Mouse (Mus musculus): ENCODE data around the gene Cpsf4l.

Cpsf4l gene

DNA sequence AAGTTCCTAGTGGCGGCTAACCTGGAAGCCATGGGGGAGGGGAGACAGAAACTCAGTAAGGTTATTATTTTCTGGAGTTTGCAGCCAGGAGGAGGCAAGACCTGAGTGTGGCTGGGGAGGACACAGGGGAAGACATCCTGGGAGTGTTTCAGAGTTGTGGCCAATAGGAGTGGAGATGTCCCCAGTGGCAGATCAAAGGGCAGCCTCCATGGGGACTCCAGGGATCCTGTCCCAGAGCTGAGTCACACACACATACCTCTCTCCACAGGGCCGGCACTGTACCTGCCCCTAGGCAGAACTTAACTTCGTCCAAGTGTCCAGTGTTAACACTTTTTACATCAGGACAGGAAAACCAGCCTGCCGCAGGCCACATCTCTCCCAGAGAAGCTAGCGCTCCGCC, 25.3 kb upstream of the Cpsf4l start:
- no peak for DNase-seq (ENCODE audit: low spot score in 2 of 2)

DNA sequence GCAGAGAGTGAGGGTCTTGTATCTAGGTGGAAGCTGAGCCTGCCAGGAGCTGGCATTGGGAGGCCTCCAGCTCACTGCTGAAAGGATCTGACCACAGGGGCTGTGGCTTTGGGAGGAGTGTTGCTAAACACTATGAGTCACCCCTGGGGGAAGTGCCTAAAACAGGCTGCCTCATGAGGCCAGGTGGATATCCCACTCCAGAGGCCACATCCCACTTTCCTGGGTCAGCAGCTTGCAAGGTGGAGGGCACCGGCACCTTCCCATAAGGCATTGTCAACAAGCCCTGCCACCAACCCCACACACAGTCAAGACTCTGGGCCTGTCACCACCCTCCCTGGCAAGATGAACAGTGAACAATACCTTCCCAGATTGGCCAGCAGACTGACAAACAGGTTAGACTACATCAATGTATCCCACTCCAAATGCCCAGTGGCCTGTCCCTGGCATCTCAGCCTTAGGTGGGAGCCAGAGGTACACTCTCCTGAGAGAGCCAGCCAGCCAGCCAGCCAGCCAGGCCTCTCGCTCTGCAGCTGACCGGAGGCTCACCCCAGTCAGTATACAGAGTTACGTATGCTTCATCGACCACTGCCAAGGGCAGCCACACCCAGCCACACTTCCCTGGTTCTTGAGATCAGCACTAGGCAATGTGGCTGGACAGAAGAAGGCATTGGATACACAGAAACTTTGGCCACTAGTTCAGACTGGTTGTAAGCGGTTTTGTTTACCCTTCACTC, 24.0 kb upstream of the Cpsf4l start:
- no peak for DNase-seq (ENCODE audit: low spot score in 2 of 2)

DNA sequence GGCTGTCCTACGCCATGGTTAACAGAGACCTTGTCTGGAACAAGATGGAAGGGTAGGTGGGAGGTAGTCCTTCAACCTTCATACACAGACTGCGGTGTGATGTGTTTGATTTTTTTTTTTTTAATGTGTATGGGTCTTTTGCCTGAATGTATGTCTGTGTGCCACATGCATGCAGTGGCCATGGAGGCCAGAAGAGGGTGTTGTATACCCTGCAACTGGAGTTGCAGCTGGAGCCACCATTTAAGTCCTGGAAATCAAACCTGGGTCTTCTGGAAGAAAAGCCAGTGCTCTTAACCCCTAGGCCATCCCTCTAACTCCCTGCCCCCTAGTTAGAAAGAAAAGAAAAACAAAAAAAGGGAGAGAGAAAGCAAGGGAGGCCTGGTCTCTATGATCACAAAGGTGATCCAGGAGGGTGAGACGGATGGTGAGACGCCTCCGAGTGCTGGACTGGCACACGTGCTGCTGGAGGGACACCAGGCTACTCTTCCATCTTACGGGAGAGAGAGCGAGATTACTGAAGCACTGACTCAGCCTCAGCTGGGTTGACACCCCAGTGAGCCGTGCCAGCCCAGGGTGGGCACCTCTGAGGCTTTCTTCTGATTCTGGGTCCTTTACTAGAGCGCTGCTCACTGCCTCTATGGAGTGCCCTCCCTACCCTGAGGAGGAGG, 22.3 kb upstream of the Cpsf4l start:
- DNase-seq (ENCODE audit: low spot score in 2 of 2) = no peak

DNA sequence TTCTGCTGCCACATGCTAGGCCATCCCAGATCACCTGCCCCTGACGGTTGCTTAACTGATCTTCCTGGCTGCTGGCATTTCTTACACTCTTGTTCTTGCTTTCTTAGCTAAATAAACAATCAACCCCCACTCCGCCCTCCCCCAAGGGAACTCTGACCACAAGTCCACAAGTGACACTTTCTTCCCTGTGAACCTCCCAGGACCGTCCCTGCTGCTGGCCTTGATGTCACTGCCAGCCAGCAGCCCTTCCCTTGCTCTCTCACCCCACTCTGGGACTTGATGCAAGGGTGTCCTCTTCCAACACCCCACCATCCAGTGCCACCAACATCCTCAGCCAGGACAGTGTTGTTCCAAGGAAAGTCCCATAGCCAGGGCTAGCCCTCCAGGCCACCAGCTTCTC, 21.1 kb upstream of the Cpsf4l start:
- DNase-seq (ENCODE audit: low spot score in 2 of 2) = no peak

DNA sequence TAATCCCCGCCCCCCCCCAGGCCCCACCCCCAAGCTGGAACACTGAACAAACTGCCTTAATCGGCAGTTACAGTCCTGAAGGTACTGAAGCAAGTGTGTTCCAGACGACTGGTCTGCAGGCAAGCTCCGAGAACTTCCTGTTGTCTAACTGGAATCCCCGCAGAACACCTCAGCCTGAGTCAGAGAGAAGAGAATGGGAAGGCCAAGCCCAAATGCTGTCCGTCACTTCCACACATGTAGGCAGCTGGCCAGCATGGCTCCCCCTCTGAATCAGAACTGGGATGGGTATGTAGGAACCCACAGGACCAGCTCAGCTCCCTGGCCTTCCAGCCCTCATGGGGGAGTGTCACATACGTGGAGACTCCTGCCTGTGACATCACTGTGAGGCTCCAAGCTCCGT, 20.1 kb upstream of the Cpsf4l start:
- no peak for DNase-seq (ENCODE audit: low spot score in 2 of 2)

DNA sequence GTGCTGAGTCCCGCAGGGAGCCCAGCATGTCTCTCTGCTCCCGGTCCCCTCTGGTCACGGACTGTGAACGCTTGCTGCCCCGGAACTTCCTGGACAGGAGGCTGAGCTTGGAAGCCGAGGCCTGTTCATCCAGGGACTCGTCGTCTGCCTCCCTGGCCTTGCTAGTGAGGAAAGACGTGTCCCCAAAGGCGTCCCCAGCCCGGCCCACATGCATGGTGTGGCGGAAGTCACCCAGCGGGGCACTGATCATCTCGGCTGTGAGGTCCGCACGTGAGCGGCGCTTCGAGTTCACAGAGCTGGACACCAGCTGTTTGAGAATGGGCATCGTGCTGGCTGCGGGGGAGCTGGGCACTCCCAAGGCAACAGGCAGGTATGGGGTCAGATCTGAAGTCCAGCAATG, 19.4 kb upstream of the Cpsf4l start:
- no peak for DNase-seq (ENCODE audit: low spot score in 2 of 2)

DNA sequence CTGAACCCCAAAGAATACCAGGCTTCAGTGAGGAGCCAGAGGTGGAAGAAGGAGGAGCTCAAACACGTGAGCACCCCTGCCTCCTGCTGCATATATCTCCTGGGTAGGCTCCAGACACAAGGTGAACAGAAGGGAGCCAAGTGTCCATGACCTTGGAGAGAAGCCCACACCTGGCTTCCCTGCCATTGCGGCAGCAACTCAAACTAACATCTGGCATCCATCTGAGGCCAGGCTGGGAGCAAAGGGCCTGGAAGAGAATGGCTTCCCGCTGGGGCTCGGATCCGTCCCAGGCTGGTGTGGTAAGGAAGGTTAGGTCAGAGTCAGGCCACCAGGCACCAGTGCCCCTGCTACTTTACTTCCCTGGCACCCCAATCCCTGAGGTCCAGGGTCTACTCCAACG, 18.2 kb upstream of the Cpsf4l start:
- DNase-seq (ENCODE audit: low spot score in 2 of 2) = no peak

DNA sequence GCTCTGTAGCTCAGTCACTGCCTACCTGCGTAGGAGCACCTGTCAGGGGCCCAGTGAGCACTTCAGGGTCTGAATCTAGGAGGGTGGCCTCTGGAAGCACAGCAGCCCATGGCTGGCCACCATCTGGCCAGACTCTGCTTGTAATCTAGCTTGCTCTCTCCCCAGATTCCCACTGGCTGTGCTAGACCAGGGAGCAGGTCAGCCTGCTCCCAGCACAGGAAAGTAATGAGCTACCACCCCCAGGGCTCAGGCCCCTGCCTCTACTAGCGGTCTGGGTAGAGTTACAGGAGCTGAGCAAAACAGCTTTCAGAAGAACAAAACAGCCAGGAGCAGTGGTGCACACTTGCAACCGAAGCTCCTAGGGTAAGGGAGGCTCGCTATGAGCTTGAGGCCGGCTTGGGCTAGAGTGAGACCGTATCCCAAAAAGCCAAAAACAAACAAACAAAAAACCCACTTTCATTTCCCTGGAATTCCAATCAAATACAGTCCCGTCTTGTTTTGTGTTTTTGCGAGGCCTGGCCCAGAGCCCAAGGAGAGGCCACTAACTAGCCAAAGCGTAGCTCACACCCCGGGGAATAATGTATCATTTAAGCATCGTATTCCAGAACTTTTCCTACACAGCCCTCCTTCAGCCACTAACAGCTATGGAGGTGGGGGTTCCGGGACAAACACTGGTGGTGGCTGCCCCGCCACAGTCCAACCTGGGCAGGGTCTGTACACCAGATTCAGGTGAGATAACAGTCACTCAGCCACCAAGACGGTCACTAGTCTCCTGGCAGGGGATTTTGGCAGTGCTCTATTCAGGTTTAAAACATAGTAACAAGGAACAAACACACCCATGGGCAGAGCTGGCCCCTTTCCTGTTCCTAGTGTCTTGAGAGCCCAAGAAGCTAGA, 17.4 kb upstream of the Cpsf4l start:
- DNase-seq (ENCODE audit: low spot score in 2 of 2) = no peak

DNA sequence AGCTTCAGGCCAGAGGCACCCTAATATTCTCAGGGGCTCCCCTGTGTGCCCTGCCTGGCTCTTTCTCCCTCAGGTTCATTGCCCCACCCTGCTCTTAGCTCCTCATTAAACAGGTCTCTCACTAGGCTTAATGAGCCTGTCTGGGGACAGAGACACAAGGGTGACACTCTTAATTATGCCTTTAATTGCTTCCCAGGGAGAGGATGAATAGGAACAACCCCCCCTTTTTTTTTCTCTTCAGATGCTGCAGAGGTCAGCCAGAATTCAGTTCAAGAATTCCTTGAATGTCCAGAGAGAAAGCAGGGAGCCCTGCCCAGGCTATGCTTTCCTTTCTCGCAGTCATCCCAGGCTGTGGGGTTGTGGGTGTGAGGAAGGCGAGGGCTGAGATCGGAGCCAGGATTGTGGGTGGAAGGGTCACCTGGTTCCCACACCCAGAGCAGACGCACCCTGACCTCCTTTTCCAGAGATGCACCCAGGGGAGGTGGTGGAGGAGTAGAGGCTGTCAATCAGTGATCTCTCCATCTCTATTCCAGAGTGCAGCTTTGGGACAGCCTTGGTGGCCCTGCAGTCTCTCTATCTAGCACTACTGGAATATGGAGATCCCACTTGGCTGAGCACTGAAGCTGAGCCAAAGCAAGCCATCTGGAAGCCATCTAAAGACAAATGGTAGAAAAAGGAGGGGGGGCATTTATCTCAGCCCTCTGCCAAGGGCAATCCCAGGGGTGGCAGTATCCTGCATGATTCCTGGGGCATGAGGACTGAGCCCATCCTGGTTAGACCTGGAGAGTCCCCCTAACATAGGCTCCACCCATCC, 15.6 kb upstream of the Cpsf4l start:
- peak; percentile 60 to 74 for DNase-seq (ENCODE audit: low spot score in 2 of 2)

DNA sequence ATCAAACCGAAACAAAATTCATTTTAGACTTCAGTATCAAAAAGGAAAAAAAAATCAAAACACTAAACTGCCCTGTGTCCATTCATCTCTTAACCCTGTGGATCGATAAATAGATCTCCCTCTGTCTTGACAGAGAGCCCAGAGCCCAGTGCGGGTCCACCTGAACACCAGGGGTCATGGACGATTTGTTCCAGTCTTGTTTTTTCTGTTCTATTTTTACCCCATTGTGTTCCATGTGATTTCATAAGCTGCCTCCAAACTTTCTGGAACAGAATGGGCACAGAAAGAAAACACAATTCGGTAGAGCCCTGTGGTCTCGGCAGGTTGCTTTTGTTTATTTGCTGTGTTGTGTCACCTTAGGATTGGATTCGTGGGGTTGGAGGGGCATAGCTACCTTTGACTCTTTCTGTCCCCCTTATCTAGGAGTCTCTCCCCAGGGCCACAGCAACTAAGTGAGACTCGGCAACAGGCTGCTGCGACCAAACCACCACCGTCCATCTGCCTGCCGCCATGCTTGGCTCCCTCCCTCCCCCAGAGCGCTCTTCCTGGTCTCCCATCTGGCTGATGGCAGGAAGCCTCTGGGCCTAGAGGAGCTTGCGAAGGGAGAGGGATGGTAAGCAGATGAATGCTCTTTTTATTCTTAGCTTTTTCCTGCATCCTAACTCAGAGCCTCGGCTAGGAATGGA, 12.7 kb upstream of the Cpsf4l start:
- DNase-seq (ENCODE audit: low spot score in 2 of 2) = no peak

DNA sequence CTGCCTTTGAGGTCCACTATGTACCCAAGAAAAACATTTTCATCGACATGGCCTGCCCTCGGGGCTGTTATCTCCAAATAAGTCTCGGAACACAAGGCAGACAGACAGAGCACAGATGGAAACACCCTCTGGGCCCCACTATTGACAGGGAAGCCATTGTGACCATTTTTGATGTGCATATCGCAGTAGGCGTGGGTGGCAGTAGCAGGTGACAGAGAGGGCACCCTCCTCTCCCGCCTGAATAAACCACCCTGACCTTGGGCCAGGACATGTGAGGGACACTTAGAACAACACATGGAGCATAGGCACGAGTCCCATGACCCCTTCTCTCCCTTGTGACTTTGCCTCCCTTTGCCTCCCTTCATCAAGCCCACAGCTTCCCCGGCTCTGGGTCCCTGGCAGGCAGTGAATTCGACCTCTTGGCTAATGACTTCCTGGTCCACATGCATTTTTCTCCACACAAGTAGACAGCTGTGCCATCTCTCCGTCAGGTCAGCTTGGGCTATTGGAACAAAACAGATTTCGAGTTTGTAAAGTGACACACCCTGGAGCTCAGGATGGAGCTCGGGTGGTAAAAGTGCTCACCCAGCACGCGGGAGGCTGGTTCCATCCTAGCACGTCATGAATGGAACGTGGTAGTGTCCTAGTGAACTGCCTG, 8.1 kb upstream of the Cpsf4l start:
- no peak for DNase-seq (ENCODE audit: low spot score in 2 of 2)

DNA sequence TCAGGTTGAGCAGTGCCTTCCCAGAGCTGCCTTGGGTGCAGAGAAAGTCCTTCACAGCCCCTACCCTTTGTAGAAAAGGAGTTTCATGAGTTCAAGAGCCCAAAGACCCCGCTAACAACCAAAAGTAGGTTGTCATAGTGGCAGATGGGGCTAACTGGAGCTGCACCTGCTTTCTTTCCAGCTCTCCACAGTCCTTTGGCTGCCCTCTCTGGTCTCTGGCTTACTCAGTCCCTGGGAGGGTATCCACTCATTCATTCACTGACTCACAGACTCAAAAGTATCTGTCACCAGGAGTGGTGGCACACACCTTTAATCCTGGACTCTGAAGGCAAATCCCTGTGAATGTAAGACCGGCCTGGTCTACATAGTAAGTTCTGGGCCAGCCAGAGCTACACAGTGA, 6.3 kb upstream of the Cpsf4l start:
- DNase-seq (ENCODE audit: low spot score in 2 of 2) = no peak

DNA sequence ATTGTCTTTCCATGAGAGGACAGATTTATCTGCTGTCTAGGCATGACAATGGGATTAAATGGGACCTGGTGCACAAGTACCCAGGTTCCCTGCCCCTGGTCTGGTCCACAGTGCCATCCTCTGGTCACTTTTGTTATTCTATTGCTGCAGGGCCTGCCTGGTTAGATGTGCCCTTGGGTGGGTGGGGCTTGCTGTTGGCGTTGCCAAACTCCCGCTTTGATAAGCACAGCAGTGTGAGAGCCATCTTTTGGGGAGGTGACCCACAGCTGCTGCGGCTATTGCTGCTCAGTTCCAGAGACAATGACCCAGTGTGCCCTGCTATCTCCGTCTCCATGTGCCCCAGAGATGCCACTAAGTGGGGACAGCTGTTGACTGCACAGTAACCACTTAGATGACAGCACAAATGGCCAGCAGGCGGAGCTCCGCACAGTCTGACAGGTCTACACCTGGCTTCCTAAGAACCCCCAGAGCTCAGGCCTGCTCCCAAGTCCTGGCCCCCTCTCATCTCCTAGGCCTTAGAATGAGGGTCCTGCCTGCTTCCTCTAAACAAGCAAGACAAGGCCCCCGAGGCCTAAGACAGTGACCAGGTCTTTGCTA, 5.4 kb upstream of the Cpsf4l start:
- DNase-seq (ENCODE audit: low spot score in 2 of 2) = no peak

DNA sequence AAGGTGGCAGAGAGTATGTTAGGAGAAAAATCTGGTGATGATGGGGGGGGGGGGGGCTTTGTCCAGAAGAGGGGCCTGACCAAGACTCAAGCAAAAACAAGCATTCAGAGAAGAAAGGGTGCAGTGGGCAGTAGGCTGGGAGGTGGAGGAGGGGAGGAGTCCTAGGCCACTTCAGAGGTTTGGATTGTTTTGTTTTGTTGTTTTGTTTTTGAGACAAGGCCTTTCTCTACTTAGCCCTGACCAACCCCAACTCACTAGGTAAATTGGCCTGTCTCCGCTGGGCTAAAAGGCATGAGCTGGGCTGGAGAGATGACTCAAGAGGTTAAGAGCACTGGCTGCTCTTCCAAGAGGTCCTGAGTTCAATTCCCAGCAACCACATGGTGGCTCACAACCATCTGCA, 1.2 kb upstream of the Cpsf4l start:
- no peak for DNase-seq (ENCODE audit: low spot score in 2 of 2)

DNA sequence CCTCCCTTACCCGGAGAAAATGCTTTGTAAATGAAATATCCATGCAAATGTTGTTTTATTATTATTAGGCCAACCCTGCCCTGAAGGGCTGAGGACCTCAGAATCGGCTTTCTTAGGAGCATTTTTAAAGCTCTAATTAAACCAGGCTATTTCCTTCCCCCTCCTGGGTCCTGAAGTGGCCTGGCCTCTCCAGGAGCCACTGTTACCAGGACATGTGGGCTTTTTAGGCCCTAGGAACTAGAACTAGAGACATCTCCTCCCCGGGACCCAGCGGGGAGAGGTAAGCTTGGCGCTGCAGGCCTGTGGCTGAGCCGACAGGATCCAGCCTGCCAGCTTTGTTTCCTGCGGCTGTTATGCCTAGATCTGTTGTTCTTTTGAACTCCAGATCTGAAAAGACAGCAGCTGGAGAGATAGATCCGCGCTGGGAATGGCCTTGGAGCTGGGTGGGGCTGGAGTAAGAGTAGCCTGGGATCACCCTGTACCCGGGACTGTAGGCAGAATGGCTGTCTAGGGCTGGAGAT, 500 bp upstream of the Cpsf4l start:
- DNase-seq (ENCODE audit: low spot score in 2 of 2) = no peak

DNA sequence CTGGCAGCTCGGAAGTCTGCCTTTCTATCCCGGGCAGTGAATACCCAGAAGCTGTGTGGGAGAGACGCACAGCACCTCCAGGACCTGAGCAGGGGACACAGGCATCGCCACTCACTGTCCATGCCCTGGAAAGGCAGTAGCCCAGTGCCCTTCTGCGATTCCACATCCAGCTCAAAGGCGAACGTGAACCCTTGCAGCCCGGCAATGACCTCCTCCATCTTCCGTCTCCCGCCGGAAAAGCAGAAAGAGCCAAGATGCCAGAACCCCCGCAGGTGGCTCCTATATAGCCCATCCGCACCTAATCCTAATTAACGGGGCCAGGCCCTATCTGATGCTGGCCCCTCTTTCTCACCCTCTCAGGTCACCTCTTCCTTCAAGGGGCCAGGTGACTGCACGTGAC, 545 bp downstream of the Cpsf4l start:
- DNase-seq (ENCODE audit: low spot score in 2 of 2) = no peak

DNA sequence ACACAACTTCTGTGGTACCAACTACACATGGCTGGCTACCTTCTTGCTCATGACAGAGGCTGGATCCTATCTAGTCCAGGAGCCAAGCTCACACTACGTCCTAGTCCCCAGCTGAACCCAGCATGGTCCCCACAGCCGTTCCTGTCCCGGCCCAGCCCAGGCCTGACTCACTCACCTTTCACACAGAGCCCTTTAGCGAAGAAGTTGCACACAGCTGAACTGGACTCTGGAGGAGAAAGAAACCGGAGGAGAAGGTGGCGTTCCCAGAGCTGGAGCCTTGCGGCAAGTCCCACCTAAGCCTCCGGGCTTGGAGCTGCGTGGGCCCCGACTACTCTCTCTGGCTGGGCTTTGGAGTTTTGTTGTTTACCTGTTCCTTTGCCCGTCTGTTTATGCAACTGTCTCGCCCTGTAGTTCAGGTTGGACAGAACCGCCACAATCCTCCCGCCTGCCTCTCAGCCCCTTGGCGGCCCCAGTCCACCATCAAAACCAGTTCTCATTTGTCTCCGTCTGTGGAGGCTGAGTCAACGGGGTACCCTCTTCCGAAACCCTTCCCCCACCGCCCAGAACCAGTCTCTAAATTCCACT, 1.1 kb downstream of the Cpsf4l start:
- no peak for DNase-seq (ENCODE audit: low spot score in 2 of 2)

DNA sequence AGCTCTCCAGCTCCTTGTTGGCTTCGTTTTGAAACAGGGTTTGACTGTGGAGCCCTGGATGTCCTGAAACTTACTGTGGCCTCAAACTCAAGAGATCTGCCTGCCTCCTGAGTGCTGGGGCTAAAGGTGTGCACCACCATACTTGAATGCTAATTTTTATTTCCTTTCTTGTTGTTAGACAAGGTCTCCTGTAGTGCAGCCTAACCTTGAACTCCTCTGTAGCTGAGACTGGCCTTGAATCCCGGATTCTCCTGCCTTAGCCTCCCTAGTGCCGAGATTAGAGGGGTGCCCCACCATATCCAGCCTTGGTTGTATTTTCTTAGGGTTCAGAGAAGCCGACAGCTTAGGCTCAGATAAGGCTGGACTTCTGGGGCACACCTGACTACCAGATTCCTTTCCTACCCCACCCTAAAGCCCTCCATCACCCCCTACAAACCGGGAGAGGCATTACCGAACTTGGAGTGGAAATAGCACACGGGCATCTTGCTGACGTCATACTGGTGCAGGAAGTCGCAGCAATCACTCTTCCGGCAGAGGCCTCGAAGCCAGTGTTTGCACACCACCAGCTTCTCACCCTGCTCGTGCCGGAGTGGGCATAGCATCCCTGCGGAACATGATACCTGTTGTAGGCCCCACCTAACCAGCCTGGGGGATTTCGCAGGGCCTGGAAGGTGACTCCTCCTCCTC, 3.7 kb downstream of the Cpsf4l start:
- no peak for DNase-seq (ENCODE audit: low spot score in 2 of 2)

DNA sequence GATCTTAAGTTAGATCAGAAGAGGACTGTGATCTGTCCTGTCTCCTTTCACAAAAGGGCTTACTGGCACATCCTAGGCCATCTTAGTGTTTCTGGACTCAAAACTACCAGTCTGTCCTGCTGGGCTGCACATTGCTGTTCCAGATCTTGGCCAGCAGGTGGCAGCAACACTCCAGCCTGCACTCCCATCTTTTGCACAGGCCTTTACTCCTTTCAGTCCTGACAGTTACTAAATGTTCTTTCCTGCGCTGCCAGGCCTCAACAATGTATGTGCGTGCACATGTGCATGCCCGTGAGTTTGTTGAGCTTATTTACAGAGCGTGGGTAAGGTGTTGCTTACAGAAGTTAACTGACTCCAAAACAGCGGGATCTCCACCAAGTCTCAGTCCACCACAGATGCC, 6.1 kb downstream of the Cpsf4l start:
- DNase-seq (ENCODE audit: low spot score in 2 of 2) = peak; percentile 57 to 70

Data from heart, adult 9 months (tissue).